Mouse (Mus musculus): ENCODE measurements around the gene Slc26a11. TPM values are rescaled to one million over a fixed set of nuclear protein-coding genes. Genes with fewer than 3 reads are reported as not detected.
A peak's percentile ranks its signal among the peaks of the same experiment; 100 is the strongest.

Gene Slc26a11
- polyA plus RNA-seq, 1 experiment from 2014 or later = 5.0 TPM

- H3K4me3 ChIP-seq (replicated peaks; ENCODE audit: low read depth, low read length) = peak overlapping the region; percentile 26
- H3K27ac ChIP-seq (replicated peaks; ENCODE audit: low read depth, low read length) = no peak overlapping the region
- under 1% methylated on average over 32 of the region's 35 CpGs for WGBS
- peak overlapping the region; percentile 56 for H3K4me2 ChIP-seq (ENCODE audit: low read length)
- H3K9ac ChIP-seq (replicated peaks; ENCODE audit: low read length) = peak overlapping the region; percentile 21; the same call in 1 of the 2 replicates
- H3K27me3 ChIP-seq (ENCODE audit: control insufficient read depth, insufficient read depth, low read length) = no peaks in the 10 kb centered on the region
- ATAC-seq (ENCODE audit: low FRiP score, low TSS enrichment) (no peak), DNase-seq (peak; percentile 45)
- H3K4me1 ChIP-seq (ENCODE audit: control insufficient read depth, insufficient read depth, low read length) = peaks cover 8% of the 10 kb centered on the region
- no peaks in the 10 kb centered on the region for H3K36me3 ChIP-seq (ENCODE audit: control insufficient read depth, insufficient read depth, low read length)
- H3K9me3 ChIP-seq (ENCODE audit: control insufficient read depth, low read length) = no peaks in the 10 kb centered on the region
Observed at GRCm38 (mm10) chr11:119428649-119429136, 73.3 kb downstream of the Slc26a11 start.

MicroRNAs within 50 kb of the gene (microRNA counts, 519-probe panel; counts per million panel counts)
- microRNA mmu-miR-1932 = not detected

Small RNA genes lying within 50 kb of the gene (microRNA-seq; reads per million reads assigned to microRNA genes)
- gene Mir1932 = not detected

Other genes starting within 250 kb of the Slc26a11 start
- gene Tbc1d16, start 127.1 kb upstream of the Slc26a11 start, polyA plus RNA-seq (2014; fragmentation: Nextera tagmentation; extraction: Ambion mirVana) = 36.1 and 41.1 TPM in 2 replicates
- 12.2 and 13.3 TPM in 2 replicates for gene Ccdc40, start 127.0 kb upstream of the Slc26a11 start, polyA plus RNA-seq (2014; fragmentation: Nextera tagmentation; extraction: Ambion mirVana)
- gene Gaa, start 87.7 kb upstream of the Slc26a11 start, polyA plus RNA-seq (2014; fragmentation: Nextera tagmentation; extraction: Ambion mirVana) = 58.6 and 67.2 TPM in 2 replicates
- 257 and 264 TPM in 2 replicates for gene Eif4a3, start 55.5 kb upstream of the Slc26a11 start, polyA plus RNA-seq (2014; fragmentation: Nextera tagmentation; extraction: Ambion mirVana)
- 0.11 and 0.16 TPM in 2 replicates for gene Card14, start 47.8 kb upstream of the Slc26a11 start, polyA plus RNA-seq (2014; fragmentation: Nextera tagmentation; extraction: Ambion mirVana)
- gene Sgsh, start within 50 bp of the Slc26a11 start, polyA plus RNA-seq (2014; fragmentation: Nextera tagmentation; extraction: Ambion mirVana) = 5.3 and 6.1 TPM in 2 replicates
- 0.72 and 3.2 TPM in 2 replicates for gene Rnf213, start 37.5 kb downstream of the Slc26a11 start, polyA plus RNA-seq (2014; fragmentation: Nextera tagmentation; extraction: Ambion mirVana)
- 21.2 and 23.0 TPM in 2 replicates for gene Endov, start 135.8 kb downstream of the Slc26a11 start, polyA plus RNA-seq (2014; fragmentation: Nextera tagmentation; extraction: Ambion mirVana)
- gene Nptx1, start 192.2 kb downstream of the Slc26a11 start, polyA plus RNA-seq (2014; fragmentation: Nextera tagmentation; extraction: Ambion mirVana) = 10.1 and 11.3 TPM in 2 replicates
- gene Rptor, start 247.3 kb downstream of the Slc26a11 start, polyA plus RNA-seq (2014; fragmentation: Nextera tagmentation; extraction: Ambion mirVana) = 10.8 and 12.4 TPM in 2 replicates